Mouse (Mus musculus) forebrain, embryonic 10.5 days (tissue): Measurements from ENCODE around the gene Smim1. TPM values are rescaled to one million over a fixed set of nuclear protein-coding genes. Genes with fewer than 3 reads are reported as not detected.
A peak's percentile ranks its signal among the peaks of the same experiment; 100 is the strongest.

ENCODE experiments used
- DNase-seq: peaks from one replicate; pipeline ENCODE4 v3.0.0-alpha.2; 2017; ENCODE audit warnings: low spot score; ENCODE audit errors: extremely low spot score
- H3K27ac ChIP-seq: fragments of 300-500 bp; sonication (generic); 2 replicates; pipeline ENCODE4 v1.5.1; 2016; ENCODE audit warnings: mild to moderate bottlenecking
- H3K27me3 ChIP-seq: fragments of 300-500 bp; sonication (generic); 2 replicates; pipeline ENCODE4 v1.6.1; 2016; ENCODE audit warnings: mild to moderate bottlenecking; ENCODE audit not compliant: poor library complexity, severe bottlenecking
- H3K36me3 ChIP-seq: fragments of 300-500 bp; sonication (generic); replicated peaks from 2 replicates; pipeline ENCODE4 v1.6.1; 2016; ENCODE audit warnings: mild to moderate bottlenecking, moderate library complexity
- H3K4me1 ChIP-seq: fragments of 300-500 bp; sonication (generic); 2 replicates; pipeline ENCODE4 v1.6.1; 2016
- H3K4me3 ChIP-seq: fragments of 300-500 bp; sonication (generic); 2 replicates; pipeline ENCODE4 v1.5.1; 2016; ENCODE audit warnings: mild to moderate bottlenecking, moderate library complexity
- H3K9me3 ChIP-seq: fragments of 300-500 bp; sonication (generic); 2 replicates; pipeline ENCODE4 v1.6.1; 2016; ENCODE audit warnings: mild to moderate bottlenecking, moderate library complexity
- WGBS: fragments of 180-500 bp; shearing (Covaris S2); methylation state at CpG from one replicate; pipeline ENCODE4 v1.1.7; 2016; 5-methylcytosine and 5-hydroxymethylcytosine counted together
- polyA plus RNA-seq: library from polyadenylated mRNA; unstranded; fragments of >200 nt; fragmentation: Nextera tagmentation; extraction: Ambion mirVana; gene quantifications from 2 replicates; pipeline ENCODE4 v1.2.1, GENCODE M21; 2016

Gene Smim1
- polyA plus RNA-seq, 1 experiment from 2014 or later = 27.4 TPM

GRCm38 (mm10) chr4:153974431-153975291 lies 51.4 kb downstream of the Smim1 start, which contains the start of the genes Dffb and Cep104:
Dffb (minus strand) TSS chr4:153975126.
Cep104 (plus strand) TSS chr4:153975194.
- H3K4me1 ChIP-seq = peaks cover 29% of the 10 kb centered on the region
- DNase-seq = peak; percentile 93
- no peaks in the 10 kb centered on the region for H3K9me3 ChIP-seq
- WGBS = 1% methylated on average over 68 of the region's 68 CpGs
- no peaks in the 10 kb centered on the region for H3K27me3 ChIP-seq
- peak within 1 kb of the TSS; percentile 95 for H3K4me3 ChIP-seq
- H3K27ac ChIP-seq = peak within 1 kb of the TSS; percentile 90
- H3K36me3 ChIP-seq = peaks cover 32% of the 10 kb centered on the region

Other genes starting within 250 kb of the Smim1 start
- 151 TPM in 2 replicates for gene A430005L14Rik, start 69.0 kb downstream of the Smim1 start, polyA plus RNA-seq
- gene Dffb, start 51.1 kb downstream of the Smim1 start, polyA plus RNA-seq = 13.5 and 14.8 TPM in 2 replicates
- gene Cep104, start 51.0 kb downstream of the Smim1 start, polyA plus RNA-seq = 20.0 and 22.0 TPM in 2 replicates
- gene Lrrc47, start 14.5 kb downstream of the Smim1 start, polyA plus RNA-seq = 20.1 and 21.9 TPM in 2 replicates
- gene Ccdc27, start 16.4 kb upstream of the Smim1 start, polyA plus RNA-seq = not detected in 2 replicates
- 1.9 and 4.5 TPM in 2 replicates for gene Trp73, start 114.0 kb upstream of the Smim1 start, polyA plus RNA-seq
- gene Wrap73, start 116.1 kb upstream of the Smim1 start, polyA plus RNA-seq = 47.5 and 50.3 TPM in 2 replicates
- gene Tprgl, start 134.4 kb upstream of the Smim1 start, polyA plus RNA-seq = 104 and 106 TPM in 2 replicates
- 26.4 and 28.0 TPM in 2 replicates for gene Megf6, start 144.5 kb upstream of the Smim1 start, polyA plus RNA-seq